Mouse (Mus musculus) midbrain, embryonic 13.5 days (tissue): Measurements from ENCODE around the gene Ifnar2. TPM values are rescaled to one million over a fixed set of nuclear protein-coding genes. Genes with fewer than 3 reads are reported as not detected.

Experiments used
- ATAC-seq: fragments of 200-750 bp; cut with Nextera tagmentation; 2 replicates; pipeline ENCODE4 v1.8.0; 2017; ENCODE audit warnings: mild to moderate bottlenecking, moderate TSS enrichment, moderate library complexity
- H3K27ac ChIP-seq: fragments of 300-500 bp; sonication (generic); 2 replicates; pipeline ENCODE4 v1.5.1; 2015; ENCODE audit warnings: inconsistent platforms, mild to moderate bottlenecking, moderate library complexity
- H3K27me3 ChIP-seq: fragments of 300-500 bp; sonication (generic); 2 replicates; pipeline ENCODE4 v1.6.1; 2015; ENCODE audit warnings: mild to moderate bottlenecking, inconsistent platforms
- H3K36me3 ChIP-seq: fragments of 300-500 bp; sonication (generic); 2 replicates; pipeline ENCODE4 v1.6.1; 2015; ENCODE audit warnings: mild to moderate bottlenecking, inconsistent platforms
- H3K4me1 ChIP-seq: fragments of 300-500 bp; sonication (generic); replicated peaks from 2 replicates; pipeline ENCODE4 v1.6.1; 2015; ENCODE audit warnings: inconsistent platforms
- H3K4me2 ChIP-seq: fragments of 300-500 bp; sonication (generic); replicated peaks from 2 replicates; pipeline ENCODE4 v1.6.1; 2015; ENCODE audit warnings: moderate library complexity, mild to moderate bottlenecking, inconsistent platforms
- H3K4me3 ChIP-seq: fragments of 300-500 bp; sonication (generic); replicated peaks from 2 replicates; pipeline ENCODE4 v1.5.1; 2015; ENCODE audit warnings: mild to moderate bottlenecking, inconsistent platforms
- H3K9ac ChIP-seq: fragments of 300-500 bp; sonication (generic); replicated peaks from 2 replicates; pipeline ENCODE4 v1.6.1; 2015; ENCODE audit warnings: mild to moderate bottlenecking, inconsistent platforms
- H3K9me3 ChIP-seq: fragments of 300-500 bp; sonication (generic); 2 replicates; pipeline ENCODE4 v1.6.1; 2016; ENCODE audit warnings: mild to moderate bottlenecking, inconsistent platforms
- WGBS: fragments of 180-500 bp; shearing (Covaris S2); methylation state at CpG from one replicate; pipeline ENCODE4 v1.1.7; 2015; 5-methylcytosine and 5-hydroxymethylcytosine counted together
- polyA plus RNA-seq: library from polyadenylated mRNA; unstranded; fragments of >200 nt; fragmentation: Nextera tagmentation; extraction: Ambion mirVana; gene quantifications from 2 replicates; pipeline ENCODE4 v1.2.1, GENCODE M21; 2015

The Ifnar2 gene
- polyA plus RNA-seq, 1 experiment from 2014 or later, result 28.3 TPM

DNA sequence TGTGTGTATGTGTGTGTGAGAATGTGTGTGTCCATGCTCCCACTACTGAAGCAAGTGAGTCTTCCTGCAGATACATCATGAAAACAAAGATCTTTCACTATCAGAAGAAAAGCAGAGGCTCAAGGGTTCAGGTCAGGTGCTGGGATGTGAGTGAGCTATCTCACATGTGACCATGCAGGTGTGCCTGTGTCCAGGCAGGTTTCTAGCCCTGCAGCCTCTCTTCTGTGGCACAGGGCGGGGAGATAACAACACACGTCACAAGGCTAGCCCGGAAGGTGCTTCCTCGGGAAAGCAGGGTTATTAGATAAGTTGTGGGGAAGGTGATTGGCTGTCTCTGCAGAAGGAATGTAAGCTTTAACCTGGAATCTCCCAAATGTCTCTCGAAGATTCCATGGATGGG lies 7.6 kb downstream of the Ifnar2 start:
- Histone ChIP-seq H3K27me3 (no peaks in the 10 kb centered on the region), H3K4me2 (no peak overlapping the region), H3K36me3 (0 out of 2 replicates have a peak, but pooled peaks cover 3% of the 10 kb centered on the region), H3K9me3 (no peaks in the 10 kb centered on the region), H3K9ac (no peak overlapping the region), H3K4me1 (peaks cover 6% of the 10 kb centered on the region), H3K27ac (no peak overlapping the region), H3K4me3 (no peak overlapping the region)
- no peak for ATAC-seq
- 88% methylated on average over 5 of the region's 5 CpGs for WGBS

DNA sequence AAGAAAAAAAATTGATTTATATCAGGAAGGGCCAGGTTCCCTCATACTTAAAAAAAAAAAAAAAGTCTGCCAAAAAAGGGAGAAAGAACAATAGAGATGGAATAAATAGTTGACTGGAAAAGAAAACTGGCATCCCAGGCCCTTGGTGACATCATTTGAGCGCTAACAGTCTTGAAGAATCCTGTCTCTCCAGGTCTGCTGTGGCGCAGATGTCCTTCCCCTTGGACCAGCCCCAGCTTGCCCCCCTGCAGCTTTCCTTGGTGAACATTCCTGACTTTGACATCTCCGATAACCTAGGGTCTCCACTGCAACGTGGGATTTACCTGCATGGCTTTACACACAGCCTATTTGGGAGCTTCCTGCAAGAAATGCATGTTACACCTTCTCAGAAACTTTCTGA lies 9.0 kb downstream of the Ifnar2 start:
- no peak for ATAC-seq

DNA sequence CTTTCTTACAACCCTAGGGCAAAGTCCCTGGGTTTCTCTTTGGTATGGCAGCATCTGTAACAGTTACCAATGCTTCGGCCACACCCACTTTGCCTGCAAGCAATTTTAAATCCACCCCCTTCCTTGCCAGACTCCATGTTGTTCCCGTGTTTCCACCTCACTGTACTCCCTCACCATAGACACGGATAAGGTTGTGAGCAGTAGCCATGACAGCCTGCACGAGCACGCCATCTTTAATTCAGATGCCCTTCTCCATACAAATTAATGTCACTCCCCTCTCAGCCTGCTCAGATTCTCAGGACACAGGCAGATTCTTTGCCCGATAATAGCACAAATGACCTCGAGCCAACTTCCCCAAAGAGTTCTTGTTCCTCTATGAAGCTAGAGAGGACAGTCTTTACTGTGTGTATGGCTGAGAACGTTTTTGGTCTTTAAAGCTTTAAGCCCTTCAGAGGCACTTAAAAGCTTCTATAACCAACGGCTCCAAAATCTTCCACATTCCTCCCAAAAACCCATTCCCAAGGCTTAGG lies 9.7 kb downstream of the Ifnar2 start:
- peaks cover 7% of the 10 kb centered on the region; the same call in 1 of the 2 replicates for H3K36me3 ChIP-seq
- no peaks in the 10 kb centered on the region for H3K9me3 ChIP-seq
- no peak overlapping the region for H3K9ac ChIP-seq
- ATAC-seq, result no peak
- WGBS, result 90% methylated on average over 9 of the region's 9 CpGs
- peaks cover 6% of the 10 kb centered on the region for H3K4me1 ChIP-seq
- H3K27me3 ChIP-seq, result no peaks in the 10 kb centered on the region
- H3K4me2 ChIP-seq, result no peak overlapping the region
- no peak overlapping the region for H3K4me3 ChIP-seq
- H3K27ac ChIP-seq, result no peak overlapping the region

More for the DNA sequence above, 9.0 kb downstream of the Ifnar2 start:
- 88% methylated on average over 4 of the region's 4 CpGs for WGBS
- no peak overlapping the region for H3K27ac ChIP-seq
- H3K4me1 ChIP-seq, result peaks cover 6% of the 10 kb centered on the region
- no peak overlapping the region for H3K4me2 ChIP-seq
- H3K4me3 ChIP-seq, result no peak overlapping the region
- 0 out of 2 replicates have a peak, but pooled peaks cover 3% of the 10 kb centered on the region for H3K36me3 ChIP-seq
- no peak overlapping the region for H3K9ac ChIP-seq
- H3K27me3 ChIP-seq, result no peaks in the 10 kb centered on the region
- no peaks in the 10 kb centered on the region for H3K9me3 ChIP-seq

DNA sequence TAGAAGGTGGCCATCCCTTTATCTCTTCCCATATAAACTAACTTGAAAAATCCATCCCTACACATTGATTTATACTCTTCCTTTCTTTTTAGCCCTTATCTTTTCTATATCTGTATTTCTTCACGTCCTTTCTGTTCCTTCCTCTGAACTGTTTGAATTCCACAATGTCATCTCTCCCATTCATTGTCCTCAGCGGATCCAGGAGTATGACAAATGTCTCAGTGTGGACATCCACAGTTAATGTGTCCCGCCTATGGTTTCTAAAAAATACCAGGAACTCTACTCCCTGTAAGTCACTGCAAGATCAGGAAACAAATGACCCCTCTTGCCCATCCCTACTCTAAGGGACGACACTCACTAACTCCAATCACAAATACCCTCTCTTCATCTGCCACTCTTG lies 11.6 kb downstream of the Ifnar2 start:
- ATAC-seq, result no peak
- no peaks in the 10 kb centered on the region for H3K9me3 ChIP-seq
- H3K4me3 ChIP-seq, result no peak overlapping the region
- peaks cover 23% of the 10 kb centered on the region for H3K36me3 ChIP-seq
- 94% methylated on average over 4 of the region's 4 CpGs for WGBS
- no peak overlapping the region for H3K9ac ChIP-seq
- no peak overlapping the region for H3K27ac ChIP-seq
- H3K27me3 ChIP-seq, result no peaks in the 10 kb centered on the region
- H3K4me2 ChIP-seq, result no peak overlapping the region
- H3K4me1 ChIP-seq, result 0 out of 2 replicates have a peak, but pooled peaks cover 2% of the 10 kb centered on the region

DNA sequence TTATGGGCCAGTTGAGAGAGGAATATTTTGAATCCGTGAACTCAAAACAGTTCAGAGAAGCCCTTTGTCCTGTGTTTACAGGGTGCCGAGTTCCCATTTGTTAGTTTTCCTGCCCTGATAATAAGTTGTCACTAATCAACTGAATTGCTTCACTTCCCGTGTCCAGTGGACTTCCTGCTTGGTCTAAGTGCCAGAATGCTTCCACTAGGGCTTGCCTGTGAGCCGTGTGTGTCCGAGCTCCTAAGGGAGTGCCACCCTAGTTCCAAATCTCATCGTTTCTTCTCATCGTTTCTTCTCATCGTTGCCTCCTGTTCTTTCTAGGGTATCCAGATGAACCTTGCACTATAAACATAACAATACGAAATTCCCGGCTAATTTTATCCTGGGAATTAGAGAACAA lies 13.0 kb downstream of the Ifnar2 start:
- Histone ChIP-seq H3K4me2 (no peak overlapping the region), H3K4me3 (no peak overlapping the region), H3K27me3 (no peaks in the 10 kb centered on the region), H3K9me3 (no peaks in the 10 kb centered on the region), H3K27ac (no peak overlapping the region), H3K4me1 (no peaks in the 10 kb centered on the region), H3K9ac (no peak overlapping the region), H3K36me3 (peaks cover 27% of the 10 kb centered on the region)
- no peak for ATAC-seq
- WGBS, result 60% methylated on average over 10 of the region's 10 CpGs

DNA sequence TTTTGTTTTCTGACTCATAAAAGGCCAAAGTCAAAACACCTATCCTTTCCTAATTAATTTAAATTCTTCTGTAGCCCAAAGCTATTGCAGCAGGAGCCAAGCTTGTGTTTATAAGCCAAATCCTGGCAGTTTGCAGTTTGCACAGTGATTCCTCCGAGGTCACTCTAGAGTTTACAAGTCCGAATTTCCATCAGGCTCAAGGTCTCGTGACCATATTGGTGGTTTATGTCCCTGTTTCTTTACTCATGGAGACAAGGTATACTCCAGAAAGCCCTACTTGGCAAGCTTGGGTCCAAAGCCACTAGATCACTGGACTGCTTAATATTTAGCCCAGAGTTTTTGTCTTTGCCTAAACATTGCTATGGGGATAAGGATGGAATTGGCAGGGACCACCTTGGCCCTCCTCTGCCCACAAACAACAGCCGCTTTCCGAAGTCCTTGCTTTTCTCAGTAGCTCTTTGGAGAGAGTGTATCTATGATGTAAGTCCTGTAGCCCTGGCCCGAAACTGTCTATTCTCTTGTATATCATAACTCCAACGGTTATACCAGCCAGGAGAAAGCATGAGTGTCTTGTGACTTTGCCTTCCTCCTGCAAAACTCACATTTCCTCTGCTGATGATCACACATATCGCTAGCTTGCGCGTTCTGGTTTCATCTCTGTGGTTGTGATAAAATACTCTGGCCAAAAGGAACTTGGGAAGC lies 14.0 kb downstream of the Ifnar2 start:
- no peak overlapping the region for H3K4me2 ChIP-seq
- no peak overlapping the region for H3K4me3 ChIP-seq
- H3K27ac ChIP-seq, result no peak overlapping the region
- no peaks in the 10 kb centered on the region for H3K9me3 ChIP-seq
- H3K9ac ChIP-seq, result no peak overlapping the region
- 92% methylated on average over 10 of the region's 10 CpGs for WGBS
- no peak for ATAC-seq
- H3K4me1 ChIP-seq, result no peaks in the 10 kb centered on the region
- H3K36me3 ChIP-seq, result peaks cover 27% of the 10 kb centered on the region
- H3K27me3 ChIP-seq, result no peaks in the 10 kb centered on the region

DNA sequence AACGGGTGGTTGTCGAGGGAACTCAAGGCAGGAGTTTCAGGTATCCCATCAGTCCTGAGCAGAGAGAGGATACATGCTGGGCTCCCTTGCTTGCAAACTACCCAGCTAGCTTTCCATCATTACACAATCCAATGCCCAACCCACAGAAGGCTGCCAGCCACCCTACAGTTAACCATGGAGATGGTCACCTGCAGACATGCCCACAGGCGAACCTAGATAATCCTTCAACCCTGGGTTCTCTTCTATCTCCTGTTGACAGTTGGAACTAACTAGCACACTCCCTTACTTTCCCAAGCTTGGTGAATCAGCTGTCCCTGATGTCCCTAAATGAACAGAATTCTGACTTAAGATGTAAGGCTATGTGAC lies 14.5 kb downstream of the Ifnar2 start:
- no peak overlapping the region for H3K9ac ChIP-seq
- no peaks in the 10 kb centered on the region for H3K27me3 ChIP-seq
- H3K4me1 ChIP-seq, result no peaks in the 10 kb centered on the region
- 88% methylated on average over 3 of the region's 3 CpGs for WGBS
- ATAC-seq, result no peak
- H3K9me3 ChIP-seq, result no peaks in the 10 kb centered on the region
- H3K4me3 ChIP-seq, result no peak overlapping the region
- H3K4me2 ChIP-seq, result no peak overlapping the region
- H3K36me3 ChIP-seq, result peaks cover 32% of the 10 kb centered on the region
- no peak overlapping the region for H3K27ac ChIP-seq

DNA sequence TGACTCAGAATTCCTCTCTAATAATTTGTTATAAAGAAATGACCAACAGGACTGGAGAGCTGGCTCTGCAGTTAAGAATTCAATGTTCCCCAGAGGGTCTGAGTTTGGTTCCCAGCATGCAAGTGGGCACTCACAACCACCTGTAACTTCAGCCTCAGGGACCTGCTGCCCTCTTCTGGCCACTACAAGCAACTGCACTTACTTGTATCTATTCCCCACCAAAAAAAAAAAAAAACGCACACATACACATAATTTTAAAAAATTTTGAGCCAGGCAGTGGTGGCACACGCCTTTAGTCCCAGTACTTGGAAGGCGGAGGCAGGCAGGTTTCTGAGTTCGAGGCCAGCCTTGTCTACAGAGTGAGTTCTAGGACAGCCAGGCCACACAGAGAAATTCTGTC lies 17.5 kb downstream of the Ifnar2 start:
- H3K4me2 ChIP-seq, result no peak overlapping the region
- no peak overlapping the region for H3K4me3 ChIP-seq
- H3K9me3 ChIP-seq, result no peaks in the 10 kb centered on the region
- peaks cover 57% of the 10 kb centered on the region for H3K36me3 ChIP-seq
- no peaks in the 10 kb centered on the region for H3K4me1 ChIP-seq
- no peak overlapping the region for H3K27ac ChIP-seq
- WGBS, result 86% methylated on average over 4 of the region's 4 CpGs
- ATAC-seq, result no peak
- H3K9ac ChIP-seq, result no peak overlapping the region
- H3K27me3 ChIP-seq, result no peaks in the 10 kb centered on the region

DNA sequence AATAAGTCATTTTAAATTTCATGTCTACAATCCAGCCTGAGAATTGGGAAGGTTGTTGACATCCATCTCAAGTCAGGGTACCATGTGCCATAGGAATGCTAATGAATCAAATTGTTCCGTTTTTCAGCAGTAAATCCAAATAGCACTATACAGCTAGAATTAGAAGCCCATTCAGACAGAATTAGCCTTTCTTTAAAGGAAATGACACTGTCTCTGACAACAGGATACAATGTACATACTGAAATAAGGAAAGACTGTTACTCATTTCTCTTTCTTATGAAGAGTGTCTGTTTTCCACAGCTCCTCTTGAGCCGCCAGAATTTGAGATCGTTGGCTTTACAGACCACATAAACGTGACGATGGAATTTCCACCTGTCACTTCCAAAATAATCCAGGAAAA lies 18.8 kb downstream of the Ifnar2 start, which contains the start of gene Gm21970:
TSS of gene Gm21970 (plus strand) at position 301 of the 400 bp plus-strand sequence.
- Histone ChIP-seq H3K36me3 (peaks cover 67% of the 10 kb centered on the region), H3K4me3 (no peak within 1 kb of the TSS), H3K4me2 (no peak within 1 kb of the TSS), H3K27ac (no peak within 1 kb of the TSS), H3K4me1 (no peaks in the 10 kb centered on the region), H3K9me3 (no peaks in the 10 kb centered on the region), H3K27me3 (no peaks in the 10 kb centered on the region), H3K9ac (no peak within 1 kb of the TSS)
- no peak for ATAC-seq
- WGBS, result 81% methylated on average over 5 of the region's 5 CpGs

DNA sequence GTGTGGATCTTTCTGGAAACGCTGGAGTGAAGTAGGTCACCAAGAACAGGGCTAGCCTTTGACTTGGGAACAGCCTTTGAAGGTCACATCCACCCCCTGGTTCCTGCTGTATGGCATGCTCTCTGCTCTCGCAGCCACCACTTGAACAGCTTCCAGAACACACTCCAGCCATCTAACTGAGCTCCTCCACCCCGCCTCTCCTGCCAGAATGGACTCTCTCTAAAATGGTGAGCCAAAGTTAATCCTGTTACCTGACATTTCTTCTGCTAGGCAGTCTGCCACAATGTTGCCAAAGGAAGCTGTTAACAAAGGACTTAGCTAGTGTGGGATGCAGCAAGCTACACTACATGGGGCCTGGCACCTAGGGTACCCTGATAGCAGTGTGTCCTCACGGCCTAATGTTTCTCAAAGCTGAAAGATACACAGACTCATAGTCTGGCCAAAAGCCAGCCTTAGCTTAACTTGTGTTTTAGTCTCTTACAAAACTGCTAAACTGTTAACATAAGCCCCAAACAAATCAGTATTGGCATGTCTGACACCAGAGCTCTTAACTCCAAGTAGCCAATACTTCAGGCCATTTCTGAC lies 22.3 kb downstream of the Ifnar2 start:
- H3K36me3 ChIP-seq, result peaks cover 48% of the 10 kb centered on the region

DNA sequence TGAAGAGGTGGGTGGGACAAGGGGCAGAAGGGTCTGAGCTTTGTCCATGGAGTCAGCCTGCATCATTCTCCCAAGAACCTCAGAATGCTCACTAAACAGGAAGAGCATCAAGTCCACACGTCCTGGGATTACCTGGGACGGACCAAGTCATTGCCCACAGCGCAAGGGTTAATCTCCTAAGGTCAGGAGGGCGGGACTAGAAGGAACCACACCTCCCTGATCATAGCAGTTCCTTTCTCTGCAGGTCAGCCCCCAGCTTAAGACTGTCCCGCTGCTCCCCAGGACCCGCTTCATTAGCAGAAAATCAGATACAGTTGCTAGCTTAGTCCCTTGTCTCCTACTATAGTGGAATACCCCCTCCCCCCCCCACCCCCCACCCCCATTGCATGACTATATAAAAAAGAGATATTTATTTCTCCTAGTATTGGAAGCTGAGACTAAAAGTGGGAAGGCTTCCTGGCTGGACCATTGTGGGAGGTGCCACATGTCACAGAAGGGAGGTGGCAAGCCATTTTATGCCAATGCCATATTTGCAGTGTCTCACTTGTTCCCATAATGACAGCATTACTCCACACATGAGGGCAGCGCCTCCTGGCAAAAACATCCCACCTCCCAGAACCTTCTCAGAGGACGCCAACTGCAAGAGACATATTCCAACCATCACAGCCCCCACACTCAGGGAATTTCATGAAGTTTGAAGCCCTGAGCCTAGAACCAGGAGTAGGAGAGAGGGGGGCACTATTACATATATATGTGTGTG lies 23.2 kb downstream of the Ifnar2 start:
- ATAC-seq, result no peak
- Histone ChIP-seq H3K9me3 (no peaks in the 10 kb centered on the region), H3K9ac (no peak overlapping the region), H3K4me2 (no peak overlapping the region), H3K4me1 (no peaks in the 10 kb centered on the region), H3K4me3 (no peak overlapping the region), H3K27me3 (no peaks in the 10 kb centered on the region), H3K27ac (no peak overlapping the region), H3K36me3 (peaks cover 48% of the 10 kb centered on the region)
- 44% methylated on average over 8 of the region's 8 CpGs for WGBS

More for the DNA sequence above, 22.3 kb downstream of the Ifnar2 start:
- H3K4me2 ChIP-seq, result no peak overlapping the region
- H3K9me3 ChIP-seq, result no peaks in the 10 kb centered on the region
- H3K4me3 ChIP-seq, result no peak overlapping the region
- 81% methylated on average over 4 of the region's 4 CpGs for WGBS
- ATAC-seq, result no peak
- no peak overlapping the region for H3K27ac ChIP-seq
- no peak overlapping the region for H3K9ac ChIP-seq
- no peaks in the 10 kb centered on the region for H3K27me3 ChIP-seq
- H3K4me1 ChIP-seq, result no peaks in the 10 kb centered on the region
